Mouse (Mus musculus): ENCODE measurements around the gene Rfc2.

DNA sequence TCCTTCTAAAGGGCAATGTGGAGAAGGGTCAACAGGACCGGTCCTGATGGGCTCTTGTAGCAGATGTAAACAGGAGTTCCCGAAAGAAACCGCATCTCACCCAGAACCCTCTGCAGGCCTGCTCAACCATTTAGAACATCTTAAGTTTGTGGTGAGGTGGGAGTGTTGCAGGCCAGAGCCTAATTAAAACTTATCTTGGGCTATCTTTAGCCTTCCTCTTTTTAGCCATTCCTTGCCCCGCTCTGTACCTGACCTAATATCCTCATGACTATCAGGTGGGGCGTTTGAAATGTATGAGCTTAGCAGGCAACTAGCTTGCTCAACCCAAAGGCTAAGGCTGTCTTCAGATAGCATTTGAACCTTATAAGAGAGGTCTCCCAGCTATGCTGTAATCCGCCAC is 15.5 kb upstream of the Rfc2 start:
- TF ChIP-seq CTCF (IDR thresholded peaks at IDR 0.05; ENCODE audit: low read depth): no peak
- TF ChIP-seq EP300 (IDR thresholded peaks at IDR 0.05; ENCODE audit: low read depth): no peak

Data from liver, embryonic 14.5 days (tissue).